Mouse (Mus musculus) brain, embryonic 14.5 days (tissue): ENCODE results near the gene Dnaic1.

Source experiments
- CTCF ChIP-seq: fragments of 200-500 bp; IDR thresholded peaks from 2 replicates; pipeline ENCODE4 v1.5.1; 2012; ENCODE audit warnings: inconsistent platforms, mild to moderate bottlenecking, moderate library complexity, borderline replicate concordance; ENCODE audit not compliant: insufficient read depth, insufficient read length; ENCODE audit errors: extremely low read depth
- POLR2A ChIP-seq: fragments of 200-500 bp; IDR thresholded peaks from 2 replicates; pipeline ENCODE4 v1.6.1; 2012; ENCODE audit warnings: mild to moderate bottlenecking, inconsistent platforms, borderline replicate concordance; ENCODE audit not compliant: poor library complexity, insufficient read depth, insufficient read length, severe bottlenecking; ENCODE audit errors: extremely low read depth

- TF ChIP-seq CTCF (no peak), POLR2A (no peak)
Observed at GRCm38 (mm10) chr4:41678863-41679262, 109.3 kb downstream of the Dnaic1 start.
